In the genomic region with DNA sequence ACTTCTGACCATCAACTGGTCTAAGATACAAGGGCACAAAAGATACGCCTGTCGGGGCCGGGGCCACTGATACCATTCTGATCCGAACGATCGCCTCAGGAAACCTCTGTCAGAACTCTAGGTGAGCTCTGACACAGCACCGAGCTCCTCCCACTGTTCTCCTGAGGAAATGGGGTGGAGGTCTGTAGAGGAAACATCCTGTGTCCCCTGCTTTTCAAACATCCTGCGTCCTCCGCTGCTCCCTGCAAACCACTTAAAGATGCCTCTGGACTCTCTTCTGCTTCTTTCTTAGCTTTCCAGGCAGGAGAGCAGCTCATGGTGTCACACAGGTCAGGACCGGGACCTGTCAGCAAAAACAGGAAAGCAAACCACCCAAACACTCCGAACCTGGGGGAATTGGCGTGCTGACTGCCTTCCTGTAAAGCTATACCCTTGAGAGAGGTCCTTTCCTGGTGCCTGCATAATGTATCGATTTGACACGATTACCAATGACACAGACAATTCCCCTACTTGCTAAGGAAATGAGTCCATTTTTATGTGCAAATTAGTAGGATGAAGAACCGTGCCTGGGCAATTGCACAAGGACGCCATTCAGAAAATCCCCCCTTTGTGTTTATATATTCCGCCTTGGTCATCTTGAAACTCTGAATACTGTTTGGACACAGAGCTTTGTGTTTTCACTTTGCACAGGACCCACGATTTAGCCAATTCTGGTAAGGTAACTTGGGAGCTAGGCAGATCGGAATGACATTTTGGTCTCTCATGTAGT, we compare ENCODE assay signal across 31 mouse cellular contexts. TPM values are rescaled to one million over a fixed set of nuclear protein-coding genes. Genes with fewer than 3 reads are reported as not detected.
A peak's percentile ranks its signal among the peaks of the same experiment; 100 is the strongest.
DNase-seq lines count a peak whose midpoint lies in the region; ATAC-seq lines count a peak whose summit lies in the region.
"Had no signal": no experiment of that assay in that cellular context is flagged by ENCODE, and none has a peak within 500 bp of the region (broad histone marks: within the 10 kb centered on the region; RNA-seq: fewer than 3 reads in every experiment).

No protein-coding gene starts in this region.

- no peak overlapping the region for H3K4me3 ChIP-seq in lung, embryonic 15.5 days
- H3K4me3 ChIP-seq: erythroblast, embryonic 14.5 days; gastrocnemius, adult 2 months; heart, adult 2 months; heart, embryonic 15.5 days; limb, embryonic 13.5 days; midbrain, embryonic 13.5 days; neural tube, embryonic 15.5 days had no signal

- no peaks in the 10 kb centered on the region for H3K9me3 ChIP-seq in lung, embryonic 15.5 days
- H3K9me3 ChIP-seq: heart, embryonic 15.5 days; limb, embryonic 13.5 days; midbrain, embryonic 13.5 days; neural tube, embryonic 15.5 days had no signal

- no peaks in the 10 kb centered on the region for H3K4me1 ChIP-seq in lung, embryonic 15.5 days
- H3K4me1 ChIP-seq: heart, embryonic 15.5 days had no signal

- DNase-seq in lung, postnatal 4 days = no peak
- DNase-seq in CD4-positive, CD25-positive, alpha-beta regulatory T cell, adult 2 months (ENCODE audit: low read depth, low spot score) = peak; percentile 33
- DNase-seq in induced T-regulatory cell, adult 2 months (ENCODE audit: low read depth) = peak; percentile 47
- no peak for DNase-seq in kidney, adult 9 months
- no peak for DNase-seq in thymus, postnatal 10 days (ENCODE audit: low spot score in 2 of 2)
- DNase-seq: adrenal gland, postnatal 25 days; B cell, adult 2 months; cerebellum, adult 18-20 months; cerebellum, postnatal 10 days; gastrocnemius, adult 2 months; gastrocnemius, postnatal 36 days; heart, adult 2 months; heart, postnatal 4 days; kidney, adult 8-10 months; kidney, postnatal 10 days; layer of hippocampus, adult 9-11 months; right cerebral cortex, adult 18-20 months; spleen, adult 18-20 months; thymus, postnatal 25 days had no signal

- ATAC-seq in lung, embryonic 15.5 days (ENCODE audit: borderline replicate concordance, extremely low read depth, low FRiP score, low TSS enrichment) = no peak
- peak; percentile 67 for ATAC-seq in CD4-positive, CD25-positive, alpha-beta regulatory T cell, adult 4 months
- ATAC-seq: forebrain, embryonic 16.5 days; intestine, embryonic 16.5 days; midbrain, embryonic 13.5 days; Patski had no signal

- H3K9ac ChIP-seq in lung, embryonic 15.5 days = no peak overlapping the region
- H3K9ac ChIP-seq: heart, embryonic 15.5 days; hindbrain, embryonic 14.5 days; limb, embryonic 13.5 days; midbrain, embryonic 13.5 days; neural tube, embryonic 15.5 days had no signal

- H3K4me2 ChIP-seq in lung, embryonic 15.5 days = 0 out of 2 replicates have a peak overlapping the region, but pooled peaks have one; percentile 2
- H3K4me2 ChIP-seq: heart, embryonic 15.5 days; hindbrain, embryonic 14.5 days; limb, embryonic 13.5 days; liver, embryonic 11.5 days; midbrain, embryonic 13.5 days; neural tube, embryonic 15.5 days had no signal

- no peak overlapping the region for H3K27ac ChIP-seq in lung, embryonic 15.5 days
- H3K27ac ChIP-seq: gastrocnemius, adult 2 months; heart, adult 2 months; heart, embryonic 15.5 days; hindbrain, embryonic 14.5 days; limb, embryonic 13.5 days; midbrain, embryonic 13.5 days; neural tube, embryonic 15.5 days had no signal

- H3K36me3 ChIP-seq in lung, embryonic 15.5 days = no peaks in the 10 kb centered on the region
- H3K36me3 ChIP-seq: heart, embryonic 15.5 days; limb, embryonic 13.5 days; midbrain, embryonic 13.5 days; neural tube, embryonic 15.5 days had no signal

- WGBS in lung, embryonic 15.5 days = 46% methylated on average over 19 of the region's 19 CpGs

- 0 out of 2 replicates have a peak, but pooled peaks cover 4% of the 10 kb centered on the region for H3K27me3 ChIP-seq in lung, embryonic 15.5 days
- H3K27me3 ChIP-seq: midbrain, embryonic 13.5 days; neural tube, embryonic 15.5 days had no signal

RNA-seq across cellular contexts. Expression of gene Kcnj15, which starts 58.4 kb away (rescaled TPM):
- polyA plus RNA-seq in lung, embryonic 15.5 days (2015; fragmentation: Nextera tagmentation; extraction: Ambion mirVana) = 1.8 and 1.9 TPM in 2 replicates
- 1 to 10 TPM; 1.3 to 1.6 TPM for polyA plus RNA-seq in CD4-positive, CD25-positive, alpha-beta regulatory T cell, adult 4 months (2017; shearing (Covaris generic))
- polyA plus RNA-seq: forebrain, embryonic 16.5 days had no signal

Comparison
In these comparisons a context has a peak if more than half of its experiments do, and no peak if none do; other contexts are left out.
1. DNase-seq: peak in CD4-positive, CD25-positive, alpha-beta regulatory T cell, adult 2 months (single experiment) and induced T-regulatory cell, adult 2 months (single experiment); none in lung, postnatal 4 days (0 of 2), kidney, adult 9 months (single experiment) and thymus, postnatal 10 days (0 of 2).